Mouse (Mus musculus) thymus, adult 18-20 months (tissue): ENCODE data around the gene D17Wsu92e.

ENCODE experiments used
- DNase-seq, 2 experiments: peaks; one replicate each; pipeline ENCODE4 v3.0.0; 2022; ENCODE audit warnings: mixed read lengths in 2 of 2

The D17Wsu92e gene

GRCm38 (mm10) chr17:27790015-27790414 is 30.4 kb downstream of the D17Wsu92e start:
- DNase-seq: no peak

- no peak for DNase-seq
These were observed 31.8 kb downstream of the D17Wsu92e start for GRCm38 (mm10) chr17:27788456-27789172.

- DNase-seq: no peak
These were observed 36.9 kb downstream of the D17Wsu92e start for GRCm38 (mm10) chr17:27783567-27783966.

- DNase-seq: no peak
These were observed 39.3 kb downstream of the D17Wsu92e start for GRCm38 (mm10) chr17:27781059-27781687.

GRCm38 (mm10) chr17:27779755-27780154 is 40.7 kb downstream of the D17Wsu92e start:
- DNase-seq: no peak

GRCm38 (mm10) chr17:27778671-27779355 is 41.6 kb downstream of the D17Wsu92e start:
- DNase-seq: no peak

GRCm38 (mm10) chr17:27777823-27778222 is 42.6 kb downstream of the D17Wsu92e start:
- no peak for DNase-seq

GRCm38 (mm10) chr17:27774198-27774597 is 46.2 kb downstream of the D17Wsu92e start:
- DNase-seq: no peak

GRCm38 (mm10) chr17:27771616-27772015 is 48.8 kb downstream of the D17Wsu92e start:
- DNase-seq: no peak

GRCm38 (mm10) chr17:27768817-27769542 is 51.5 kb downstream of the D17Wsu92e start:
- DNase-seq: no peak

GRCm38 (mm10) chr17:27767543-27767942 is 52.9 kb downstream of the D17Wsu92e start:
- no peak for DNase-seq

GRCm38 (mm10) chr17:27767120-27767519 is 53.3 kb downstream of the D17Wsu92e start:
- no peak for DNase-seq

GRCm38 (mm10) chr17:27765066-27765465 is 55.4 kb downstream of the D17Wsu92e start:
- DNase-seq: no peak

GRCm38 (mm10) chr17:27764453-27764852 is 56.0 kb downstream of the D17Wsu92e start:
- DNase-seq: no peak

- DNase-seq: no peak
These were observed 57.6 kb downstream of the D17Wsu92e start for GRCm38 (mm10) chr17:27762884-27763283.

- DNase-seq: peak; percentile 9 to 17
These were observed 58.7 kb downstream of the D17Wsu92e start for GRCm38 (mm10) chr17:27761639-27762336.

- DNase-seq: no peak
These were observed 60.3 kb downstream of the D17Wsu92e start for GRCm38 (mm10) chr17:27760169-27760568.

GRCm38 (mm10) chr17:27751314-27752202 is 68.9 kb downstream of the D17Wsu92e start:
- no peak for DNase-seq

- DNase-seq: no peak
These were observed 70.0 kb downstream of the D17Wsu92e start for GRCm38 (mm10) chr17:27750451-27750942.

GRCm38 (mm10) chr17:27748123-27748522 is 72.3 kb downstream of the D17Wsu92e start:
- DNase-seq: no peak

- no peak for DNase-seq
These were observed 74.0 kb downstream of the D17Wsu92e start for GRCm38 (mm10) chr17:27746446-27746845.
